Mouse (Mus musculus) MEL (cell line): Measurements from ENCODE around the gene Fam209.

Experiments
- CTCF ChIP-seq, 3 experiments: IDR thresholded peaks in 2 of 3; conservative IDR thresholded peaks in 1 of 3; 2 replicates each; pipeline ENCODE4 v1.5.1; 2011 to 2012; ENCODE audit warnings: low read length in 3 of 3, low read depth in 2 of 3, mild to moderate bottlenecking in 2 of 3, improper control_type of control experiment in 1 of 3, inconsistent platforms in 1 of 3, mixed read lengths in 1 of 3, moderate library complexity in 1 of 3; ENCODE audit not compliant: control insufficient read depth in 1 of 3, insufficient read depth in 1 of 3, poor library complexity in 1 of 3, severe bottlenecking in 1 of 3
- EP300 ChIP-seq, 2 experiments: IDR thresholded peaks; 2 replicates each; pipeline ENCODE4 v1.6.1; 2011; ENCODE audit warnings: improper control_type of control experiment in 2 of 2, low read length in 2 of 2, low read depth in 1 of 2, mild to moderate bottlenecking in 1 of 2
- MAFK ChIP-seq: IDR thresholded peaks from 2 replicates; pipeline ENCODE4 v1.6.1; 2011; ENCODE audit warnings: low read depth, mild to moderate bottlenecking, low read length, improper control_type of control experiment, borderline replicate concordance
- MXI1 ChIP-seq: IDR thresholded peaks from 2 replicates; pipeline ENCODE4 v1.6.1; 2011; ENCODE audit warnings: mild to moderate bottlenecking, low read depth, low read length, improper control_type of control experiment
- POLR2A ChIP-seq, 2 experiments: IDR thresholded peaks; 2 replicates each; pipeline ENCODE4 v1.6.1; 2011 to 2012; ENCODE audit warnings: low read length in 2 of 2, mild to moderate bottlenecking in 2 of 2, control low read depth in 1 of 2, improper control_type of control experiment in 1 of 2, low read depth in 1 of 2, moderate library complexity in 1 of 2; ENCODE audit not compliant: control insufficient read depth in 1 of 2, insufficient read depth in 1 of 2, poor library complexity in 1 of 2
- RAD21 ChIP-seq: IDR thresholded peaks from 2 replicates; pipeline ENCODE4 v1.6.1; 2011; ENCODE audit warnings: mild to moderate bottlenecking, low read depth, low read length, improper control_type of control experiment
- SIN3A ChIP-seq: IDR thresholded peaks from 2 replicates; pipeline ENCODE4 v1.6.1; 2012; ENCODE audit warnings: low read length, improper control_type of control experiment, inconsistent platforms
- TAL1 ChIP-seq: IDR thresholded peaks from 2 replicates; pipeline ENCODE4 v1.6.1; 2012; ENCODE audit warnings: mild to moderate bottlenecking, inconsistent platforms, low read length, moderate library complexity, mixed read lengths
- UBTF ChIP-seq: IDR thresholded peaks from 2 replicates; pipeline ENCODE4 v1.6.1; 2012; ENCODE audit warnings: low read depth, mild to moderate bottlenecking, inconsistent platforms, low read length, improper control_type of control experiment, moderate library complexity, borderline replicate concordance; ENCODE audit not compliant: insufficient read depth
- ZC3H11A ChIP-seq: IDR thresholded peaks from 2 replicates; pipeline ENCODE4 v1.6.1; 2012; ENCODE audit warnings: low read depth, mild to moderate bottlenecking, inconsistent platforms, low read length, improper control_type of control experiment
- ZNF384 ChIP-seq: IDR thresholded peaks from 2 replicates; pipeline ENCODE4 v1.6.1; 2012; ENCODE audit warnings: low read depth, mild to moderate bottlenecking, inconsistent platforms, low read length, improper control_type of control experiment

DNA sequence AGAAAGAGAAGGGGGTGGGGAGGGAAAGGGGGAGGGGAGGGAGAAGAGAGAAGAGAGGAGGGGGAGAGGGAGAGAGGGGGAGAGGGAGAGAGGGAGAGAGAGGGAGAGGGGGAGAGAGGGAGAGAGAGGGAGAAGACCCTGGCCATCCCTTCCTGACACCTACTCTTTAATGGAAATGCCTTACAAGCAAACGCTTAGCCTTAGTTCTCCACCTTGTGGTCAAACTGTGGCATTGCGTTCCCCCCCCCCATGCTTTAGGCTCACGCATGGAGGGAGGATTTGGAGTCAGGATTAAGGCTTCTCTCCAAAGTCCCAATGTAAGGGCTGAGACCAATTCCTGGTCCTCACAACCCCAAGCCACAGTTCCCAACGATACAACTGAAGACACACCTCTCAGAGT lies 29.0 kb downstream of the Fam209 start:
- TF ChIP-seq MAFK = no peak
- TF ChIP-seq CTCF (IDR thresholded peaks at IDR 0.05 in 2 of 3, conservative IDR thresholded peaks at IDR 0.05 in 1 of 3; ENCODE audit: control insufficient read depth in 1 of 3, insufficient read depth in 1 of 3, low read depth in 2 of 3, low read length in 3 of 3, poor library complexity in 1 of 3, severe bottlenecking in 1 of 3) = peak; percentile 70 to 75 (median 75)
- peak; percentile 60 for TF ChIP-seq RAD21
- peak; percentile 36 for TF ChIP-seq ZC3H11A
- TF ChIP-seq MXI1 = no peak
- TF ChIP-seq UBTF = no peak
- TF ChIP-seq POLR2A (IDR thresholded peaks at IDR 0.05; ENCODE audit: control insufficient read depth in 1 of 2, insufficient read depth in 1 of 2, low read depth in 1 of 2, low read length in 2 of 2, poor library complexity in 1 of 2) = no peak
- no peak for TF ChIP-seq SIN3A
- no peak for TF ChIP-seq EP300 (IDR thresholded peaks at IDR 0.05; ENCODE audit: low read depth in 1 of 2, low read length in 2 of 2)
- no peak for TF ChIP-seq ZNF384
- no peak for TF ChIP-seq TAL1
